Mouse (Mus musculus) hindbrain, embryonic 10.5 days (tissue): ENCODE results near the gene Rhobtb1. TPM values are rescaled to one million over a fixed set of nuclear protein-coding genes. Genes with fewer than 3 reads are reported as not detected.

ENCODE experiments used
- DNase-seq: peaks from one replicate; pipeline ENCODE4 v3.0.0-alpha.2; 2017; ENCODE audit warnings: low spot score
- H3K27ac ChIP-seq: fragments of 300-500 bp; sonication (generic); 2 replicates; pipeline ENCODE4 v1.5.1; 2016; ENCODE audit warnings: mild to moderate bottlenecking, moderate library complexity
- H3K27me3 ChIP-seq: fragments of 300-500 bp; sonication (generic); 2 replicates; pipeline ENCODE4 v1.6.1; 2016; ENCODE audit warnings: mild to moderate bottlenecking; ENCODE audit not compliant: poor library complexity, insufficient read depth, severe bottlenecking
- H3K36me3 ChIP-seq: fragments of 300-500 bp; sonication (generic); 2 replicates; pipeline ENCODE4 v1.6.1; 2016; ENCODE audit warnings: mild to moderate bottlenecking, moderate library complexity
- H3K4me1 ChIP-seq: fragments of 300-500 bp; sonication (generic); replicated peaks from 2 replicates; pipeline ENCODE4 v1.6.1; 2016; ENCODE audit warnings: mild to moderate bottlenecking
- H3K4me3 ChIP-seq: fragments of 300-500 bp; sonication (generic); 2 replicates; pipeline ENCODE4 v1.5.1; 2016; ENCODE audit warnings: mild to moderate bottlenecking, moderate library complexity
- H3K9me3 ChIP-seq: fragments of 300-500 bp; sonication (generic); 2 replicates; pipeline ENCODE4 v1.6.1; 2016; ENCODE audit warnings: mild to moderate bottlenecking, moderate library complexity
- WGBS: fragments of 180-500 bp; shearing (Covaris S2); methylation state at CpG from one replicate; pipeline ENCODE4 v1.1.7; 2016; 5-methylcytosine and 5-hydroxymethylcytosine counted together
- polyA plus RNA-seq: library from polyadenylated mRNA; unstranded; fragments of >200 nt; fragmentation: Nextera tagmentation; extraction: Ambion mirVana; gene quantifications from 2 replicates; pipeline ENCODE4 v1.2.1, GENCODE M21; 2016

The Rhobtb1 gene
- polyA plus RNA-seq, 1 experiment from 2014 or later: 15.0 TPM

- no peaks in the 10 kb centered on the region for H3K36me3 ChIP-seq
- H3K4me1 ChIP-seq: peaks cover 9% of the 10 kb centered on the region; the same call in 1 of the 2 replicates
- no peaks in the 10 kb centered on the region for H3K27me3 ChIP-seq
- no peak for DNase-seq
- 72% methylated on average over 9 of the region's 9 CpGs for WGBS
- H3K9me3 ChIP-seq: no peaks in the 10 kb centered on the region
- H3K4me3 ChIP-seq: no peak overlapping the region
- no peak overlapping the region for H3K27ac ChIP-seq
Measured at GRCm38 (mm10) chr10:69136241-69136828, 14.9 kb upstream of the Rhobtb1 start.

GRCm38 (mm10) chr10:69149252-69149651, 2.0 kb upstream of the Rhobtb1 start:
- H3K9me3 ChIP-seq: no peaks in the 10 kb centered on the region
- 88% methylated on average over 7 of the region's 7 CpGs for WGBS
- DNase-seq: no peak
- H3K4me3 ChIP-seq: no peak overlapping the region
- no peak overlapping the region for H3K27ac ChIP-seq
- no peaks in the 10 kb centered on the region for H3K4me1 ChIP-seq
- H3K27me3 ChIP-seq: no peaks in the 10 kb centered on the region
- no peaks in the 10 kb centered on the region for H3K36me3 ChIP-seq

- H3K27me3 ChIP-seq: no peaks in the 10 kb centered on the region
- DNase-seq: no peak
- H3K27ac ChIP-seq: no peak overlapping the region
- H3K36me3 ChIP-seq: no peaks in the 10 kb centered on the region
- no peak overlapping the region for H3K4me3 ChIP-seq
- WGBS: 81% methylated on average over 4 of the region's 4 CpGs
- no peaks in the 10 kb centered on the region for H3K4me1 ChIP-seq
- no peaks in the 10 kb centered on the region for H3K9me3 ChIP-seq
Measured at GRCm38 (mm10) chr10:69152971-69153370, 1.7 kb downstream of the Rhobtb1 start.

DNA sequence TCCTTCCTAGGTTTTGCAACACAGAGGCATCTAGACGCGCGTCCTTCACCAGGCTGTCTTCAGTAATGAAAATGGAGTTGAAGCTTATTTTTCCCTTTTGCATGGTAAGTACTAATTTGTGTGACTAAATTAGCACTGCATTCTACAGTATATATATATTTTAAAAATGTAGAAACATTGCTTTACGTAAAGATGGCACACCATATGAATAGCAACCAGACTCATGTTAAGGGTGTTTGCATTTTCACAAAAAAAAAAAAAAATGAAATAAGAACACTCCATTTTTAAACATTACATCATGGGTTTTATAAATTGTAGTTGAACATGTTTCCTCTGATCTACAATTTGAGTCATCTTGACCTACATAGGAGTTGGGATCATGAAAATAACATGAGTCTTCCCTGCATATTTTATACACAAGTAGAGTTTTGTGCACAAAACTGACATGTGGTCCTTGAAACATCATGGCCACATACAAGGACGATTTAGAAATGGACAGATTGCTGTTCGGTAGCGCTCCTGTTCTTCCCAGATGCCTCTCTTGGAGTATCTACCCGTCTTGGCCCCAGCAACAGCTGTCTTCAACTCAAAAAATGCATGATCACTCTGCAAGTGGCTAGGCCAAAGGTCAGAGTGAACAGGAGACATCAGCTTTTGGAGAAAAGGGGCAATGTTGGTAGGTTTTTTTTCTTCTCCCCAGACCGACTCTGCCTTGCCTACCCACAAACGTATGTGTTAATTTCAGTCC, 4.4 kb downstream of the Rhobtb1 start:
- Histone ChIP-seq H3K27me3 (no peaks in the 10 kb centered on the region), H3K4me1 (no peaks in the 10 kb centered on the region), H3K36me3 (no peaks in the 10 kb centered on the region), H3K27ac (no peak overlapping the region), H3K9me3 (no peaks in the 10 kb centered on the region), H3K4me3 (no peak overlapping the region)
- no peak for DNase-seq
- WGBS: 90% methylated on average over 10 of the region's 10 CpGs

DNA sequence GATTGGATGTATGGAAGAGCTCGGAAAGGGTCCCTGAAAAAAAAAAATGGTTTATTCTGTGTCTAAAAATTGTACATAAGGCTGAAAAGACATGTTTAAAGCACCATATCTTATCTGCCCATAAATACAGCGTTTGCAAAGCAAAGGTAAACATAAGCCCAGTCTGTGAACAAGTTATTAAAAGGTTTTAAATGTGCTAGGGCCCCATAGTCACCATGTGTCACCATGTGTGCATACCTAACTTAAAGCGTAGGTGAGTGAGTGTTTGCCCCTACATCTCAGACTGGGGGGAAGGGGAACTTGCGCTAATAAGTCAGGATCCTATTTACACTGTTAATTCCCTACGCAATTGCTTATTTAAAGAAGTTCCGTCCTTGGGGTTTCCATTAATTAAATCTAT, 5.2 kb downstream of the Rhobtb1 start:
- Histone ChIP-seq H3K4me3 (no peak overlapping the region), H3K36me3 (no peaks in the 10 kb centered on the region), H3K27ac (no peak overlapping the region), H3K27me3 (no peaks in the 10 kb centered on the region), H3K4me1 (no peaks in the 10 kb centered on the region), H3K9me3 (no peaks in the 10 kb centered on the region)
- DNase-seq: no peak
- WGBS: 88% methylated on average over 6 of the region's 6 CpGs

DNA sequence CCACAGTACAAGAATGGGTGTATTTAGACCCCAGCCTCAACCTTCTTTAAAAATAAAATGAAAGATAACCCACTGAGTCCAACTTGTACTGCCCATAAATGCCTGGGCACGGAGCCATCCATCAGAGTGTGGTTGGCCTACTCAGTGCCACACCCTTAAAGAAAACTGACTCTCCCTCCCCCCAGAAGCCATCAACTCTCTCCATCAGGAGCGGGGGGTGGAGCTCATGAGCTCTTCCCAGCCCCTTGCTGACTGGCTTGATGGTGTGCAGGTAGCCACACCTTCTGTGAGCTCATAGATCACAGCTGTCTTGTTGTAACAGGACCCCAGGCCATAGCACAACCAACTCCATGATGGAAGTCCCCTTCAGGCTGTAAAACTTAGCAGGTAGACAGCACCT, 6.2 kb downstream of the Rhobtb1 start:
- no peak for DNase-seq
- Histone ChIP-seq H3K36me3 (no peaks in the 10 kb centered on the region), H3K27ac (no peak overlapping the region), H3K9me3 (no peaks in the 10 kb centered on the region), H3K4me1 (no peaks in the 10 kb centered on the region), H3K4me3 (no peak overlapping the region), H3K27me3 (no peaks in the 10 kb centered on the region)
- 77% methylated on average over 2 of the region's 2 CpGs for WGBS

DNA sequence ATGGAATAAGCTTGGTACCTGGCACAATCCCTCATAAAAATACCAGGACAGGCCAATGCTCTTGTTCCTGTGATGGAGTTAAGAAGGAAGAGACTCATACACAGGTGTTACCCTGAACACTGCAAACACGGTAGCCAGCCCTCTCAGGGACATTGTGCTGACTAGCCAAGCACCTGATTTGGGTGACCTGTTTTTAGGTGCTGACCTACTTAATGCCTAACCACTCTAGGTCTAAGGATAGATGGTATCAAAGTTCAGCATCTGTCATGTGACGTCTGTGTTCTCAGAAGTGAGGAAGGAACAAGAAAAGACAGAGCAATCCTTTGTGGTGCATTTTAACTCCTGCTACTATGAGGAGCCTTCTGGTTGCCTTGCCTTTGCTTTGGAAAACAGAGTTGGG, 9.6 kb downstream of the Rhobtb1 start:
- no peaks in the 10 kb centered on the region for H3K36me3 ChIP-seq
- no peaks in the 10 kb centered on the region for H3K4me1 ChIP-seq
- no peak overlapping the region for H3K4me3 ChIP-seq
- DNase-seq: no peak
- no peak overlapping the region for H3K27ac ChIP-seq
- H3K27me3 ChIP-seq: no peaks in the 10 kb centered on the region
- WGBS: 91% methylated on average over 2 of the region's 2 CpGs
- H3K9me3 ChIP-seq: 0 out of 2 replicates have a peak, but pooled peaks cover 3% of the 10 kb centered on the region

- Histone ChIP-seq H3K27me3 (no peaks in the 10 kb centered on the region), H3K27ac (no peak overlapping the region), H3K36me3 (no peaks in the 10 kb centered on the region), H3K4me1 (no peaks in the 10 kb centered on the region), H3K9me3 (0 out of 2 replicates have a peak, but pooled peaks cover 3% of the 10 kb centered on the region), H3K4me3 (no peak overlapping the region)
- DNase-seq: no peak
- 91% methylated on average over 3 of the region's 3 CpGs for WGBS
Measured at GRCm38 (mm10) chr10:69161503-69161902, 10.3 kb downstream of the Rhobtb1 start.

DNA sequence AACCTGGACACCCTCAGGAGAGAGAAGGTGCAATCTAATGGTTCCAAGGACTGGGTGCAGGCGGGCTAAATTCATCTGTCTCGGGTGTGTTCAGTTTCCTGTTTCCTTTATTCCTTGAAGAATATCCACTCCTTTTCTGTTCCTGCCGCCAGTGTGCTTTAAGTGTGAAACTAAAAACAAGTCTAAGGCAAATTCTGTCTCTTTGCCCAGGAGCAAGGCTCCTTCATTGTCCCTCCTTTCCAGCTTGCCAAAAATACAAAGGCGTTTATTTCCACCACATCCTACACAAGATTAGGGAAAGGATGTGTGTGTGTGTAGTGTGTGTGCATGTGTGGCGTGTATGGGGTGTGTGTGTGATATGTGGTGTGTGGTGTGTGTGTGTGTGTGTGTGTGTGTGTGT, 11.3 kb downstream of the Rhobtb1 start:
- 87% methylated on average over 5 of the region's 5 CpGs for WGBS
- H3K4me1 ChIP-seq: no peaks in the 10 kb centered on the region
- H3K36me3 ChIP-seq: no peaks in the 10 kb centered on the region
- H3K9me3 ChIP-seq: 0 out of 2 replicates have a peak, but pooled peaks cover 3% of the 10 kb centered on the region
- H3K27me3 ChIP-seq: no peaks in the 10 kb centered on the region
- no peak for DNase-seq
- H3K27ac ChIP-seq: no peak overlapping the region
- no peak overlapping the region for H3K4me3 ChIP-seq

GRCm38 (mm10) chr10:69163216-69163615, 12.0 kb downstream of the Rhobtb1 start:
- WGBS: 89% methylated on average over 5 of the region's 5 CpGs
- Histone ChIP-seq H3K9me3 (0 out of 2 replicates have a peak, but pooled peaks cover 3% of the 10 kb centered on the region), H3K27ac (no peak overlapping the region), H3K36me3 (no peaks in the 10 kb centered on the region), H3K4me1 (no peaks in the 10 kb centered on the region), H3K27me3 (no peaks in the 10 kb centered on the region), H3K4me3 (no peak overlapping the region)
- DNase-seq: no peak

DNA sequence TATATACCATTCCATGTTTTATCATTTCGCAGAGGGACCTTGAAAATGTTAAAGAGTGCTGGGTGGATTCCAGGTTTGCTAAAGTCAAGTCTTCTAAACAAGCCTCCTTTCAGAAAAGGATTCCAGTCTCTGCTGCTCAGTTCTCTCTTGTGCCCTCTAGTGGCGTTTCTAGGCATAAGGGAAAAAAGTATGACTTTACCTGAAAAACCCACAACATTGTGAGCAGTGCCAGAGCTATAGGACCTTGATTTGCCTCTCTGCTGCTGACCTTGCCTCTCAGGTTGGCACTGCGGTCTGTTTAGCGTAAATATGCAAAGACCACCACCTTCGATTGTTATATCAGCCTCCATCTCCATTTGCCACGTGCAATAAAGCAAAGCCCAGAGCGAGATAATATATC, 13.9 kb downstream of the Rhobtb1 start:
- no peak for DNase-seq
- H3K4me3 ChIP-seq: no peak overlapping the region
- 0 out of 2 replicates have a peak, but pooled peaks cover 3% of the 10 kb centered on the region for H3K9me3 ChIP-seq
- WGBS: 59% methylated on average over 7 of the region's 7 CpGs
- H3K27me3 ChIP-seq: no peaks in the 10 kb centered on the region
- no peaks in the 10 kb centered on the region for H3K4me1 ChIP-seq
- H3K36me3 ChIP-seq: no peaks in the 10 kb centered on the region
- H3K27ac ChIP-seq: no peak overlapping the region

- DNase-seq: no peak
- Histone ChIP-seq H3K4me3 (no peak overlapping the region), H3K4me1 (no peaks in the 10 kb centered on the region), H3K36me3 (no peaks in the 10 kb centered on the region), H3K27me3 (no peaks in the 10 kb centered on the region), H3K9me3 (0 out of 2 replicates have a peak, but pooled peaks cover 3% of the 10 kb centered on the region), H3K27ac (no peak overlapping the region)
- 90% methylated on average over 3 of the region's 3 CpGs for WGBS
Measured at GRCm38 (mm10) chr10:69165847-69166246, 14.6 kb downstream of the Rhobtb1 start.

DNA sequence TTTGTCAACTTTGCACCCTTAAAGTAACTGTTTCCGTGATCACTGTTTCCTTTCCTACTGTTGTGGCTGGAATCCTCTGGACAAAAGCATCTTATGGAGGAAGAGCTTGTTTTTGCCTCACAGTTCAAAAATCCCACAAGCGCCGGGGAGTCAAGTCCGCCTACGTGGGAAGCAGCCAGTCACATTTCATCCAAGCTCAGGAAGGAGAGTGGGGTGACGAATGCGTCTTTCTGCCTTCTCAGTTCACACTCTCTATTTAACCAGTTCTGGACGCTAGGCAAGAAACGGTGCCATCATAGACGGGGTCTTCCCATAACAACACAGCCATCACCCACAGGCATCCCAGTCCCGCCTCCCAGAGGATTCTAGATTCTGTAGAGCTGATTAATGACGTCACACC, 15.3 kb downstream of the Rhobtb1 start:
- Histone ChIP-seq H3K27ac (no peak overlapping the region), H3K9me3 (0 out of 2 replicates have a peak, but pooled peaks cover 3% of the 10 kb centered on the region), H3K27me3 (no peaks in the 10 kb centered on the region), H3K4me3 (no peak overlapping the region), H3K36me3 (no peaks in the 10 kb centered on the region), H3K4me1 (no peaks in the 10 kb centered on the region)
- DNase-seq: no peak
- 90% methylated on average over 12 of the region's 12 CpGs for WGBS
